In the genomic region with DNA sequence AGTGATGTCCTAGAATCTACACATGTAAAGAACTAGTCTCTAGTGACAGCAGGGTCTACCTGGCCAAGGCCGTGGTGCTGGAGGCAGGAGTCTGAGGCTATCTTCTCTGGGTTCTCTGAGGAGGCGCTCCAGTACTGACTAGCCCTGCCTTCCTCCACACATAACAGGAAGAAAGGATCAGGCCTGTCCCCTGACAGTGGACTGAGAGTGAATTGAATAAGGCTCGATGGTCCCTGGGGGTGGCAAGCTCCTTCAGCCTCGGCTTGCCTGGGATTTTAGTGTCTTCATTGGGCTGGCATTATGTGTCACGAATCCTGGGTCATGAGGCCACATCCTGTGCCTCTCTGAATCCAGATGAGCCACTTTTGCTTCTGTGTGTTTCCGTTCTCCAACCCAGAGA, we compare ENCODE assay signal across 12 mouse cellular contexts. TPM values are rescaled to one million over a fixed set of nuclear protein-coding genes. Genes with fewer than 3 reads are reported as not detected.
DNase-seq lines count a peak whose midpoint lies in the region; ATAC-seq and TF ChIP-seq lines count a peak whose summit lies in the region.
"Had no signal": no experiment of that assay in that cellular context is flagged by ENCODE, and none has a peak within 500 bp of the region (broad histone marks: within the 10 kb centered on the region; RNA-seq: fewer than 3 reads in every experiment).

No protein-coding gene starts in this region.

- 65% methylated on average over 6 of the region's 6 CpGs for WGBS in hindbrain, embryonic 10.5 days
- WGBS in hindbrain, embryonic 16.5 days: 72% methylated on average over 6 of the region's 6 CpGs
- 75% methylated on average over 6 of the region's 6 CpGs for WGBS in midbrain, embryonic 12.5 days
- 75% methylated on average over 6 of the region's 6 CpGs for WGBS in midbrain, postnatal 0 days
- 70% methylated on average over 6 of the region's 6 CpGs for WGBS in limb, embryonic 12.5 days

- TF ChIP-seq CTCF in midbrain, postnatal 0 days (IDR thresholded peaks at IDR 0.05): no peak

- no peak overlapping the region for H3K9ac ChIP-seq in hindbrain, embryonic 16.5 days (ENCODE audit: low read depth, low read length)
- no peak overlapping the region for H3K9ac ChIP-seq in midbrain, embryonic 12.5 days (replicated peaks)
- no peak overlapping the region for H3K9ac ChIP-seq in midbrain, postnatal 0 days (replicated peaks; ENCODE audit: low read length, poor library complexity, severe bottlenecking)
- H3K9ac ChIP-seq in limb, embryonic 12.5 days (replicated peaks): no peak overlapping the region

- H3K9me3 ChIP-seq in hindbrain, embryonic 10.5 days: no peaks in the 10 kb centered on the region
- H3K9me3 ChIP-seq in hindbrain, embryonic 16.5 days (ENCODE audit: control insufficient read depth, low read length): no peaks in the 10 kb centered on the region
- no peaks in the 10 kb centered on the region for H3K9me3 ChIP-seq in midbrain, embryonic 12.5 days
- H3K9me3 ChIP-seq in midbrain, postnatal 0 days (ENCODE audit: low read length): no peaks in the 10 kb centered on the region
- no peaks in the 10 kb centered on the region for H3K9me3 ChIP-seq in limb, embryonic 12.5 days

- intact Hi-C loops in left cerebral cortex, postnatal 14 days (cut with DNase I): no loop called here

- peaks cover 85% of the 10 kb centered on the region for H3K4me1 ChIP-seq in hindbrain, embryonic 10.5 days (replicated peaks)
- H3K4me1 ChIP-seq in hindbrain, embryonic 16.5 days (ENCODE audit: control insufficient read depth, insufficient read depth, low read depth, low read length): peaks cover 22% of the 10 kb centered on the region
- H3K4me1 ChIP-seq in midbrain, embryonic 12.5 days: peaks cover 23% of the 10 kb centered on the region
- peaks cover 5% of the 10 kb centered on the region; the same call in 1 of the 2 replicates for H3K4me1 ChIP-seq in midbrain, postnatal 0 days (ENCODE audit: insufficient read depth, low read length)
- H3K4me1 ChIP-seq in limb, embryonic 12.5 days (replicated peaks): peaks cover 60% of the 10 kb centered on the region

- peaks cover 31% of the 10 kb centered on the region for H3K27me3 ChIP-seq in hindbrain, embryonic 10.5 days (ENCODE audit: insufficient read depth, poor library complexity, severe bottlenecking)
- no peaks in the 10 kb centered on the region for H3K27me3 ChIP-seq in hindbrain, embryonic 16.5 days (replicated peaks; ENCODE audit: control insufficient read depth, insufficient read depth, low read length)
- H3K27me3 ChIP-seq in midbrain, embryonic 12.5 days: peaks cover 27% of the 10 kb centered on the region
- no peaks in the 10 kb centered on the region for H3K27me3 ChIP-seq in midbrain, postnatal 0 days (ENCODE audit: insufficient read depth, low read length)
- peaks cover 21% of the 10 kb centered on the region for H3K27me3 ChIP-seq in limb, embryonic 12.5 days
- H3K27me3 ChIP-seq: CH12.LX had no signal

- H3K27ac ChIP-seq in hindbrain, embryonic 10.5 days: peak overlapping the region; percentile 62
- H3K27ac ChIP-seq in hindbrain, embryonic 16.5 days (ENCODE audit: low read depth, low read length): no peak overlapping the region
- 0 out of 2 replicates have a peak overlapping the region, but pooled peaks have one; percentile 8 for H3K27ac ChIP-seq in midbrain, embryonic 12.5 days (replicated peaks)
- H3K27ac ChIP-seq in midbrain, postnatal 0 days (ENCODE audit: low read depth, low read length): no peak overlapping the region
- peak overlapping the region; percentile 75 for H3K27ac ChIP-seq in limb, embryonic 12.5 days
- H3K27ac ChIP-seq: left cerebral cortex, adult 2 months had no signal

- DNase-seq in hindbrain, embryonic 10.5 days (ENCODE audit: low spot score): no peak
- no peak for DNase-seq in midbrain, postnatal 0 days (ENCODE audit: low spot score)
- DNase-seq in left cerebral cortex, postnatal 14 days (ENCODE audit: low spot score in 2 of 2): no peak
- DNase-seq in right cerebral cortex, postnatal 10 days (ENCODE audit: low spot score in 2 of 2): no peak
- DNase-seq: adrenal gland, adult 8-10 months; kidney, adult 8-10 months had no signal

- no peak for ATAC-seq in hindbrain, embryonic 16.5 days
- ATAC-seq in midbrain, embryonic 12.5 days (ENCODE audit: low FRiP score, low read depth): no peak
- ATAC-seq in midbrain, postnatal 0 days (ENCODE audit: low FRiP score): no peak
- no peak for ATAC-seq in limb, embryonic 12.5 days (ENCODE audit: insufficient number of reproducible peaks, insufficient read depth, low FRiP score, low TSS enrichment, low read depth)

- H3K36me3 ChIP-seq in hindbrain, embryonic 10.5 days: no peaks in the 10 kb centered on the region
- no peaks in the 10 kb centered on the region for H3K36me3 ChIP-seq in hindbrain, embryonic 16.5 days (ENCODE audit: control insufficient read depth, insufficient read depth, low read length)
- H3K36me3 ChIP-seq in midbrain, embryonic 12.5 days: no peaks in the 10 kb centered on the region
- H3K36me3 ChIP-seq in midbrain, postnatal 0 days (ENCODE audit: insufficient read depth, low read length): no peaks in the 10 kb centered on the region
- H3K36me3 ChIP-seq in limb, embryonic 12.5 days: no peaks in the 10 kb centered on the region

- H3K4me2 ChIP-seq in hindbrain, embryonic 16.5 days (ENCODE audit: low read length): no peak overlapping the region
- H3K4me2 ChIP-seq in midbrain, embryonic 12.5 days (replicated peaks): no peak overlapping the region
- H3K4me2 ChIP-seq in midbrain, postnatal 0 days (ENCODE audit: low read depth, low read length, poor library complexity, severe bottlenecking): no peak overlapping the region
- no peak overlapping the region for H3K4me2 ChIP-seq in limb, embryonic 12.5 days

- no peak overlapping the region for H3K4me3 ChIP-seq in hindbrain, embryonic 10.5 days
- no peak overlapping the region for H3K4me3 ChIP-seq in hindbrain, embryonic 16.5 days (ENCODE audit: low read length)
- no peak overlapping the region for H3K4me3 ChIP-seq in midbrain, embryonic 12.5 days
- no peak overlapping the region for H3K4me3 ChIP-seq in midbrain, postnatal 0 days (ENCODE audit: low read depth, low read length)
- H3K4me3 ChIP-seq in limb, embryonic 12.5 days (replicated peaks): no peak overlapping the region
- H3K4me3 ChIP-seq: left cerebral cortex, adult 2 months had no signal

RNA-seq across cellular contexts. Expression of a gene that starts 50.9 kb away (rescaled TPM):
- 64.4 and 82.8 TPM in 2 replicates for polyA plus RNA-seq in hindbrain, embryonic 10.5 days (2016; fragmentation: Nextera tagmentation; extraction: Ambion mirVana)
- polyA plus RNA-seq in hindbrain, embryonic 16.5 days (2015; fragmentation: Nextera tagmentation; extraction: Ambion mirVana): 57.7 and 84.8 TPM in 2 replicates
- 87.5 and 95.9 TPM in 2 replicates for polyA plus RNA-seq in midbrain, embryonic 12.5 days (2016; fragmentation: Nextera tagmentation; extraction: Ambion mirVana)
- 22.1 and 38.8 TPM in 2 replicates for total RNA-seq in midbrain, postnatal 0 days (2014; rRNA removed)
- polyA plus RNA-seq in midbrain, postnatal 0 days (2015; fragmentation: Nextera tagmentation; extraction: Ambion mirVana): 41.4 and 47.5 TPM in 2 replicates
- polyA plus RNA-seq in limb, embryonic 12.5 days (2016; fragmentation: Nextera tagmentation; extraction: Ambion mirVana): 120 and 148 TPM in 2 replicates
- 1 to 10 TPM; 1.2 to 5.0 TPM for total RNA-seq in left cerebral cortex, postnatal 14 days (2021)
- total RNA-seq: CH12.LX; common myeloid progenitor, adult 5-6 weeks had no signal

Comparison
In these comparisons a context has a peak if more than half of its experiments do, and no peak if none do; other contexts are left out.
1. H3K27ac ChIP-seq: peak in hindbrain, embryonic 10.5 days (single experiment), midbrain, embryonic 12.5 days (single experiment) and limb, embryonic 12.5 days (single experiment); none in hindbrain, embryonic 16.5 days (single experiment) and midbrain, postnatal 0 days (single experiment).